In genomic region chr5:111535978-111536377, GRCm38 (mm10) we compare ENCODE assay signal across 9 mouse cellular contexts.
A peak's percentile ranks its signal among the peaks of the same experiment; 100 is the strongest.
DNase-seq lines count a peak whose midpoint lies in the region; ATAC-seq lines count a peak whose summit lies in the region.
"Had no signal": no experiment of that assay in that cellular context is flagged by ENCODE, and none has a peak within 500 bp of the region (broad histone marks: within the 10 kb centered on the region; RNA-seq: fewer than 3 reads in every experiment).

No protein-coding gene starts in this region.

- WGBS in hindbrain, embryonic 10.5 days: 35% methylated on average over 13 of the region's 13 CpGs
- 17% methylated on average over 13 of the region's 13 CpGs for WGBS in hindbrain, embryonic 14.5 days
- 56% methylated on average over 13 of the region's 13 CpGs for WGBS in forebrain, embryonic 12.5 days
- whole genome bisulfite sequencing in limb, embryonic 12.5 days: 3% methylated on average over 13 of the region's 13 CpGs

- H3K36me3 ChIP-seq in hindbrain, embryonic 10.5 days: no peaks in the 10 kb centered on the region
- H3K36me3 ChIP-seq in hindbrain, embryonic 14.5 days (replicated peaks; ENCODE audit: control insufficient read depth, insufficient read depth): no peaks in the 10 kb centered on the region
- no peaks in the 10 kb centered on the region for H3K36me3 ChIP-seq in forebrain, embryonic 12.5 days (replicated peaks)
- no peaks in the 10 kb centered on the region for H3K36me3 ChIP-seq in limb, embryonic 12.5 days

- H3K4me1 ChIP-seq in hindbrain, embryonic 10.5 days (replicated peaks): peaks cover 89% of the 10 kb centered on the region
- peaks cover 20% of the 10 kb centered on the region for H3K4me1 ChIP-seq in hindbrain, embryonic 14.5 days (replicated peaks; ENCODE audit: control insufficient read depth, insufficient read depth, low read length)
- H3K4me1 ChIP-seq in forebrain, embryonic 12.5 days: peaks cover 55% of the 10 kb centered on the region
- peaks cover 74% of the 10 kb centered on the region for H3K4me1 ChIP-seq in limb, embryonic 12.5 days (replicated peaks)

- H3K9ac ChIP-seq in hindbrain, embryonic 14.5 days: no peak overlapping the region
- H3K9ac ChIP-seq in forebrain, embryonic 12.5 days: no peak overlapping the region
- no peak overlapping the region for H3K9ac ChIP-seq in limb, embryonic 12.5 days (replicated peaks)

- H3K4me3 ChIP-seq in hindbrain, embryonic 10.5 days: no peak overlapping the region
- no peak overlapping the region for H3K4me3 ChIP-seq in hindbrain, embryonic 14.5 days (replicated peaks; ENCODE audit: low read length)
- no peak overlapping the region for H3K4me3 ChIP-seq in forebrain, embryonic 12.5 days (replicated peaks)
- no peak overlapping the region for H3K4me3 ChIP-seq in limb, embryonic 12.5 days (replicated peaks)

- intact Hi-C loops in heart, postnatal 14 days (cut with DNase I): no loop called here

- peaks cover 39% of the 10 kb centered on the region for H3K27me3 ChIP-seq in hindbrain, embryonic 10.5 days (ENCODE audit: insufficient read depth, poor library complexity, severe bottlenecking)
- no peaks in the 10 kb centered on the region for H3K27me3 ChIP-seq in hindbrain, embryonic 14.5 days (ENCODE audit: control insufficient read depth, insufficient read depth, low read length)
- H3K27me3 ChIP-seq in forebrain, embryonic 12.5 days: peaks cover 21% of the 10 kb centered on the region
- H3K27me3 ChIP-seq in limb, embryonic 12.5 days: peaks cover 30% of the 10 kb centered on the region
- H3K27me3 ChIP-seq: CH12.LX had no signal

- no peak overlapping the region for H3K4me2 ChIP-seq in hindbrain, embryonic 14.5 days (replicated peaks)
- H3K4me2 ChIP-seq in forebrain, embryonic 12.5 days: no peak overlapping the region
- no peak overlapping the region for H3K4me2 ChIP-seq in limb, embryonic 12.5 days

- peak; percentile 66 for DNase-seq in hindbrain, embryonic 10.5 days (ENCODE audit: low spot score)
- no peak for DNase-seq in hindbrain, embryonic 14.5 days (ENCODE audit: low spot score)
- peak; percentile 59 to 67 for DNase-seq in heart, postnatal 14 days
- DNase-seq in layer of hippocampus, adult 9-11 months: no peak
- no peak for DNase-seq in yolk sac, embryonic 10.5 days (ENCODE audit: low spot score)
- DNase-seq in right cerebral cortex, adult 18-20 months: no peak

- ATAC-seq in hindbrain, embryonic 14.5 days (ENCODE audit: low FRiP score): no peak
- no peak for ATAC-seq in forebrain, embryonic 12.5 days (ENCODE audit: low FRiP score)
- no peak for ATAC-seq in limb, embryonic 12.5 days (ENCODE audit: insufficient number of reproducible peaks, insufficient read depth, low FRiP score, low TSS enrichment, low read depth)

- peak overlapping the region; percentile 80 for H3K27ac ChIP-seq in hindbrain, embryonic 10.5 days
- H3K27ac ChIP-seq in hindbrain, embryonic 14.5 days: no peak overlapping the region
- peak overlapping the region; percentile 66 for H3K27ac ChIP-seq in forebrain, embryonic 12.5 days
- H3K27ac ChIP-seq in limb, embryonic 12.5 days: peak overlapping the region; percentile 50; the same call in 1 of the 2 replicates

- H3K9me3 ChIP-seq in hindbrain, embryonic 10.5 days: no peaks in the 10 kb centered on the region
- no peaks in the 10 kb centered on the region for H3K9me3 ChIP-seq in hindbrain, embryonic 14.5 days (ENCODE audit: control insufficient read depth, low read length)
- no peaks in the 10 kb centered on the region for H3K9me3 ChIP-seq in forebrain, embryonic 12.5 days
- H3K9me3 ChIP-seq in limb, embryonic 12.5 days: no peaks in the 10 kb centered on the region

Comparison
In these comparisons a context has a peak if more than half of its experiments do, and no peak if none do; other contexts are left out.
1. DNase-seq: peak in hindbrain, embryonic 10.5 days (single experiment) and heart, postnatal 14 days (2 of 2); none in hindbrain, embryonic 14.5 days (single experiment), layer of hippocampus, adult 9-11 months (single experiment), yolk sac, embryonic 10.5 days (single experiment) and right cerebral cortex, adult 18-20 months (single experiment).